Mouse (Mus musculus) small intestine, adult 2 months (tissue): Measurements from ENCODE around the gene Lrsam1.

Experiments used
- CTCF ChIP-seq: fragments of 200-500 bp; IDR thresholded peaks from 2 replicates; pipeline ENCODE4 v1.5.1; 2012; ENCODE audit warnings: low read depth, mild to moderate bottlenecking, control low read depth, inconsistent platforms, low read length, moderate library complexity, mixed read lengths; ENCODE audit not compliant: insufficient replicate concordance, insufficient read length; ENCODE audit errors: extremely low read depth
- POLR2A ChIP-seq: fragments of 200-500 bp; IDR thresholded peaks from 2 replicates; pipeline ENCODE4 v1.6.1; 2012; ENCODE audit warnings: low read depth, mild to moderate bottlenecking, control low read depth, inconsistent platforms, low read length, moderate library complexity

- no peak for TF ChIP-seq POLR2A
- TF ChIP-seq CTCF: no peak
These were observed 22.7 kb downstream of the Lrsam1 start for GRCm38 (mm10) chr2:32938741-32939140.
